Mouse (Mus musculus): ENCODE data around the gene Eefsec.

DNA sequence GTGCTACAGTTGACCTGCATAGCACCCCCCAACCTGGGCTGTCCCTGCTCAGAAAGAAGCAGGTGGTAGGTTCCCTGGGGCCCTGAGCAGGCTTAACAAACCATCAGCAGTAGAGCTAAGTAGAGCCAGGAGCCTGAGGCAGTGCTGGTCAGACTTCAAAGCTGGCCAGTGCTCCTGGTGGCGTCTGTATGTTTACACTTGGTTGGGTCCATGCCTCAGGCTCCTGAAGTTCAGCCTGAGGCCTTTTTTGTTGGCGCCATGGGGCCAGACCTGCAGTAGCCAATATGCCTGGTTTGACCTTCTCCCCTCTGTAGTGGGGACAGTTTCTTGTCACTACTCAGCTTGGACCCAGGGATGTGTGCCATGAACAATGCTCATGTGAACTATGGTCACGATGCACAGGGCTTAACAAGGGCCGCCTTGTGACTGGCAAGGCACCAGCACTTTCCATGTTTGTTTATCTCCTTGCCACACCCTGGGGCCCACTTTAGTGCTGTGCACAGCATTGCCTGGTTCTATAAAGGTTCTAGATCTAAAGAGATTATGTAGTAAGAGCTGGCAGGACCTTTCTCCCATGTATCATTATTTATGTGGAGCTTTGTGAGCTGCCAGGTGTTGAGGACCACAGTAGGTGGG, 153.9 kb downstream of the Eefsec start:
- TF ChIP-seq GATA1 (IDR thresholded peaks at IDR 0.05; ENCODE audit: low read length) (no peak), TAL1 (IDR thresholded peaks at IDR 0.05; ENCODE audit: low read length) (no peak)

Measured in erythroblast, embryonic 14.5 days (primary cell).